Mouse (Mus musculus): ENCODE results near the gene Mterf4. TPM values are rescaled to one million over a fixed set of nuclear protein-coding genes. Genes with fewer than 3 reads are reported as not detected.
A peak's percentile ranks its signal among the peaks of the same experiment; 100 is the strongest.

Mterf4 gene
- total RNA-seq, 2 experiments from 2014 or later, result 14.1 to 14.9 TPM

- no peak for DNase-seq
- intact Hi-C loops (cut with DNase I), result no loop called here
These were observed 35.0 kb downstream of the Mterf4 start for GRCm38 (mm10) chr1:93270516-93271240.

GRCm38 (mm10) chr1:93268246-93268645 is 37.5 kb downstream of the Mterf4 start:
- no peak for DNase-seq
- intact Hi-C loops (cut with DNase I), result no loop called here

GRCm38 (mm10) chr1:93267207-93267606 is 38.5 kb downstream of the Mterf4 start:
- intact Hi-C loops (cut with DNase I), result no loop called here
- peak; percentile 11 to 25 for DNase-seq

- intact Hi-C loops (cut with DNase I), result no loop called here
- no peak for DNase-seq
These were observed 48.2 kb downstream of the Mterf4 start for GRCm38 (mm10) chr1:93257560-93257959.

GRCm38 (mm10) chr1:93255761-93256160 is 50.0 kb downstream of the Mterf4 start:
- DNase-seq, result no peak
- intact Hi-C loops (cut with DNase I), result no loop called here

- no peak for DNase-seq
- intact Hi-C loops (cut with DNase I), result no loop called here
These were observed 53.1 kb downstream of the Mterf4 start for GRCm38 (mm10) chr1:93252586-93252985.

Small RNA genes lying within 50 kb of the gene (microRNA-seq; reads per million reads assigned to microRNA genes)
- gene Mir6345 (0 reads per million in 2 experiments), gene Mir6901 (0 reads per million in 2 experiments), gene Mir6902 (0 reads per million in 2 experiments)

Other genes starting within 250 kb of the Mterf4 start
- gene Kif1a, start 204.0 kb downstream of the Mterf4 start, total RNA-seq (2021), result 1 to 10 TPM; 3.1 to 3.4 TPM
- gene Agxt, start 170.7 kb downstream of the Mterf4 start, total RNA-seq (2021), result not detected
- gene 2310007B03Rik, start 145.0 kb downstream of the Mterf4 start, total RNA-seq (2021), result not detected
- gene Crocc2, start 137.2 kb downstream of the Mterf4 start, total RNA-seq (2021), result under 1 TPM; 0.19 to 0.37 TPM
- gene Sned1, start 70.1 kb downstream of the Mterf4 start, total RNA-seq (2021), result 10 to 100 TPM; 11.4 to 17.6 TPM
- 10 to 100 TPM; 29.9 to 35.2 TPM for gene Ppp1r7, start 36.9 kb upstream of the Mterf4 start, total RNA-seq (2021)
- 1 to 10 TPM; 2.7 to 4.2 TPM for gene Pask, start 37.6 kb upstream of the Mterf4 start, total RNA-seq (2021)
- gene Ano7, start 68.0 kb upstream of the Mterf4 start, total RNA-seq (2021), result not detected
- 100 to 1,000 TPM; 347 to 363 TPM for gene Hdlbp, start 172.9 kb upstream of the Mterf4 start, total RNA-seq (2021)
- gene Farp2, start 206.2 kb upstream of the Mterf4 start, total RNA-seq (2021), result 10 to 100 TPM; 16.5 to 18.6 TPM